Mouse (Mus musculus): ENCODE measurements around the gene 1700025C18Rik. TPM values are rescaled to one million over a fixed set of nuclear protein-coding genes. Genes with fewer than 3 reads are reported as not detected.

1700025C18Rik gene
- not detected in 2 replicates for polyA plus RNA-seq (2012; rRNA removed)

DNA sequence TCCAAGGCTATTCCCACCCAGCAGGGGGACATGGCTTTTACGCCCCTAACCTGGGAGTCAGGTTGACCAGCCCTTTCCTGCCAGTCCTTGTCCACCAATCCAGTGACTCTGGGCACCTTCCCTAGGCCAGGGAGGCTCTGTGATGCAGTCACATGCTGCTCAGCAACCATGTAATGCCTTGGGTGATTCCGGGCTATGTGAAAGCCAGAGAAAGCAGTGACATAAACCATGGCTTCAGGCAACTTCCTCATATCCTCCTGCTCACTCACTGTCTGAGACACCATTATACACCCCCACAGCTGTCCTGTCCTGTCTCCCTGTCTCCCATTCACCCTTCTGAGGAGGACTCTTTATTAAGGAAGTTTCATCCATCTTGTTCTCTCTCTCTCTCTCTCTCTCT is at the start of gene 1700025C18Rik:
1700025C18Rik (minus strand) TSS at position 101 of the 400 bp plus-strand sequence.
- Histone ChIP-seq H3K27ac (ENCODE audit: insufficient read depth, low read length) (no peak within 1 kb of the TSS), H3K4me3 (ENCODE audit: insufficient read depth, low read length) (no peak within 1 kb of the TSS)
- no peak for TF ChIP-seq POLR2A (IDR thresholded peaks at IDR 0.05; ENCODE audit: extremely low read depth, insufficient read depth, low read length)
- TF ChIP-seq CTCF (IDR thresholded peaks at IDR 0.05; ENCODE audit: extremely low read depth, insufficient read depth, low read length): no peak

GRCm38 (mm10) chr2:165136049-165136448 is 45.5 kb upstream of the 1700025C18Rik start:
- TF ChIP-seq CTCF (IDR thresholded peaks at IDR 0.05; ENCODE audit: extremely low read depth, insufficient read depth, low read length): no peak
- TF ChIP-seq POLR2A (IDR thresholded peaks at IDR 0.05; ENCODE audit: extremely low read depth, insufficient read depth, low read length): no peak
- Histone ChIP-seq H3K27ac (ENCODE audit: insufficient read depth, low read length) (no peak overlapping the region), H3K4me3 (ENCODE audit: insufficient read depth, low read length) (no peak overlapping the region), H3K4me1 (ENCODE audit: control insufficient read depth, insufficient read depth, low read length) (no peaks in the 10 kb centered on the region)

More for the DNA sequence above, at the start of gene 1700025C18Rik:
- no peaks in the 10 kb centered on the region for H3K4me1 ChIP-seq (ENCODE audit: control insufficient read depth, insufficient read depth, low read length)

DNA sequence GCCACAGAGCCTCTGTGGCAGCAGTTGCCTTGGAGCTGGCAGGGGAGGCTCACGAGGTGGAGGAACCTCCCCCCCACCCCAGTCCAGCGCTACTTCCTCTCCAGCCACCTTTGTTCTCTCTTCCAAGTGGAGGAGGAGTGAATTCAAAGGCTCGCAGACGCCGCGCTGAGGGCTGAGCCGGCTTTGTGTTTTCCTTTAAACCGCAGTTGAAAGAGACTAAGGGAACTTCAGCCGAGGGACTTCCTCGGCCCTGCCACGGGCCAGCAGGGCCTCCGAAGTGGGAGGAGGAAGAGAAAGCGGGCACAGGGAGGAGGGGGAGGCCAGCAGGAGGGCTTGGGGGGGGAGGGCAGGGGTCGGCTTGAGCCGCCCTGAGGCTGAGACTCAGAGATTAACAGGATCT is 43.0 kb upstream of the 1700025C18Rik start:
- Histone ChIP-seq H3K4me3 (ENCODE audit: insufficient read depth, low read length) (no peak overlapping the region), H3K4me1 (ENCODE audit: control insufficient read depth, insufficient read depth, low read length) (no peaks in the 10 kb centered on the region), H3K27ac (ENCODE audit: insufficient read depth, low read length) (no peak overlapping the region)
- TF ChIP-seq POLR2A (IDR thresholded peaks at IDR 0.05; ENCODE audit: extremely low read depth, insufficient read depth, low read length) (no peak), CTCF (IDR thresholded peaks at IDR 0.05; ENCODE audit: extremely low read depth, insufficient read depth, low read length) (no peak)

GRCm38 (mm10) chr2:165131428-165131827 is 40.9 kb upstream of the 1700025C18Rik start:
- Histone ChIP-seq H3K4me1 (ENCODE audit: control insufficient read depth, insufficient read depth, low read length) (no peaks in the 10 kb centered on the region), H3K27ac (ENCODE audit: insufficient read depth, low read length) (no peak overlapping the region), H3K4me3 (ENCODE audit: insufficient read depth, low read length) (no peak overlapping the region)
- TF ChIP-seq POLR2A (IDR thresholded peaks at IDR 0.05; ENCODE audit: extremely low read depth, insufficient read depth, low read length) (no peak), CTCF (IDR thresholded peaks at IDR 0.05; ENCODE audit: extremely low read depth, insufficient read depth, low read length) (no peak)

GRCm38 (mm10) chr2:165129189-165129588 is 38.6 kb upstream of the 1700025C18Rik start:
- H3K4me3 ChIP-seq (ENCODE audit: insufficient read depth, low read length): no peak overlapping the region
- no peak overlapping the region for H3K27ac ChIP-seq (ENCODE audit: insufficient read depth, low read length)
- no peaks in the 10 kb centered on the region for H3K4me1 ChIP-seq (ENCODE audit: control insufficient read depth, insufficient read depth, low read length)
- TF ChIP-seq POLR2A (IDR thresholded peaks at IDR 0.05; ENCODE audit: extremely low read depth, insufficient read depth, low read length): no peak
- no peak for TF ChIP-seq CTCF (IDR thresholded peaks at IDR 0.05; ENCODE audit: extremely low read depth, insufficient read depth, low read length)

DNA sequence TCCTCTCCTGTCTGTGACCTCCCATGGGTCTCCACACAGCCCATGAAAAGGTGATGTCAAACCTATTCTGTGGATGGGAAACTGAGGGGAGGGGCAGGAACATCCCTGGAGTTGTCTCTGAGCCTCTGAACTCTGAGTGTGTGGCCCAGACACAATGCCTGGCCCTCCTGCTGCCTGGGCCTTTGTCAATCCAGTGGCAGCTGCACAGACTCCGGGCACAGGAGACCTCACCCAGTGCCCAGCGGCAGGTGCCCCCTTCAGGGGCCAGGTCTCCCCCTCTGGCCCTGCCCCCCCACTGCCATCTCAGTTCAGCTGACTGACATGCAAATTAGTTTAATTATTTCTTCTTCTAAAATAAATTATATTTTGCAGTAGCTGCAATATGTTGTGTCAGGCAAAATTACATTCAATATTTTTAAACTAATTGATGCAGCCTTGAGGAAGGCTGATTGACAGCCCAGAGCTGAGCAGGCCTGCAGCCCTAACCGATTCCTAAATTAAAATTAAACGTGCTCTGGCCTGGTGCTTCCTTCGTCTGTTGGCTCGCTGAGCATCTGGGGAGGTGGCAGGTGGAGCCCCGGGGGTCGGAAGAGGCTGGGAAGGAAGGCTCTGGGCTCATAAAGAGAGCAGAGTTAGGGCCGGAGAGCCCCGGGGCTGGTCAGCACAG is 36.5 kb upstream of the 1700025C18Rik start:
- Histone ChIP-seq H3K27ac (ENCODE audit: insufficient read depth, low read length) (no peak overlapping the region), H3K4me1 (ENCODE audit: control insufficient read depth, insufficient read depth, low read length) (no peaks in the 10 kb centered on the region), H3K4me3 (ENCODE audit: insufficient read depth, low read length) (no peak overlapping the region)
- TF ChIP-seq POLR2A (IDR thresholded peaks at IDR 0.05; ENCODE audit: extremely low read depth, insufficient read depth, low read length): no peak
- no peak for TF ChIP-seq CTCF (IDR thresholded peaks at IDR 0.05; ENCODE audit: extremely low read depth, insufficient read depth, low read length)

DNA sequence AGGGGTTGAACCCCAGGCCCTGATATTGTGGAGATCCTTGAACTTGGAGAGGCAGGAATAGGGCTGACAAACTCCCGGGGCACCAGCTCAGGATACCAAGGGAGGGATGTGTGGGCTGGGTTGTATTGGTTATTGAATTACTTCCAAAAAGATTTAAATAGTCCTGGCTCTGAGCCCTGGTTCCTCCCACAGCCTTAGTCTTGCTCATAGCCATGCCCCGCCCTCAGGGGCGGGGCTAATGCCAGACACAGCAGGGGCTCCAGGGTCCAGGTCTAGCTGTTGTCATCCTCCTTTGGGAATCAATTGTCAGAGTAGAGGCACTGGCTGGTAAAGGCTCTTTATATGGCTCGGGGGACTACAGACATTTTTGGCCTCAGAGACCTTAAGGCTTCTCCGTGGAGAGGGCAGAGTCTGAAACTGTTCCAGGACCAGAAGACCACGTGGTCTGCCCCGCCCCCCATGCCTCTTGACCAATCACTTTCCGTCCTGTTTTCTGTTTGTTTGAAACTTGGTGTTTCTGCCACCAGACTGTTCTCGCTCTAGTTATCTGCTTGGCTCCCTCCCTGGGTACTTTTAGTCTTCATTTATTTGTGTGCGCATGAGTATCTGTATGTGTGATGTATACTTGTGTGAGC is 30.8 kb upstream of the 1700025C18Rik start:
- no peaks in the 10 kb centered on the region for H3K4me1 ChIP-seq (ENCODE audit: control insufficient read depth, insufficient read depth, low read length)
- no peak overlapping the region for H3K4me3 ChIP-seq (ENCODE audit: insufficient read depth, low read length)
- no peak overlapping the region for H3K27ac ChIP-seq (ENCODE audit: insufficient read depth, low read length)
- TF ChIP-seq CTCF (IDR thresholded peaks at IDR 0.05; ENCODE audit: extremely low read depth, insufficient read depth, low read length) (no peak), POLR2A (IDR thresholded peaks at IDR 0.05; ENCODE audit: extremely low read depth, insufficient read depth, low read length) (no peak)

GRCm38 (mm10) chr2:165120765-165121164 is 30.2 kb upstream of the 1700025C18Rik start:
- Histone ChIP-seq H3K27ac (ENCODE audit: insufficient read depth, low read length) (no peak overlapping the region), H3K4me3 (ENCODE audit: insufficient read depth, low read length) (no peak overlapping the region), H3K4me1 (ENCODE audit: control insufficient read depth, insufficient read depth, low read length) (no peaks in the 10 kb centered on the region)
- TF ChIP-seq POLR2A (IDR thresholded peaks at IDR 0.05; ENCODE audit: extremely low read depth, insufficient read depth, low read length): no peak
- TF ChIP-seq CTCF (IDR thresholded peaks at IDR 0.05; ENCODE audit: extremely low read depth, insufficient read depth, low read length): no peak

DNA sequence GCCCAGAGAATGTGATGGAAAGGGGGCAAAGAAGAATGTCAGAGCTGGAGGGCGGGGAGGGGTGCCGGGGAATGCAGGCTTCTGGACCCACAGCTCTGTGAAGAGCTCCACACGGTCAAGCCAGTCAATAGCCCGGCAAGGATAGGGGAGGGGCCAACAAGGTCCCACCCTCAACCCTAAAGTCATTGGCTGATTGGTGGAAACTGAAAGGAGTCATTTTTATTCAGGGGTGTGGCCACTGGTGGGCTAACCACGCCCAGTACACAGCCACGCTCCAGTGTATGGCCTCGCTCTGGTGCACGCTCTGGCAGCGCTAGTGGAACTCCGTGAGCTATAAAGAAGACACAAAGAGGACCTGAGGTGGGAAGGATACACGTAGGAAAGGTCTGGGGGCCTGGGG is 23.2 kb upstream of the 1700025C18Rik start:
- no peak for TF ChIP-seq CTCF (IDR thresholded peaks at IDR 0.05; ENCODE audit: extremely low read depth, insufficient read depth, low read length)
- TF ChIP-seq POLR2A (IDR thresholded peaks at IDR 0.05; ENCODE audit: extremely low read depth, insufficient read depth, low read length): no peak
- H3K27ac ChIP-seq (ENCODE audit: insufficient read depth, low read length): no peak overlapping the region
- H3K4me3 ChIP-seq (ENCODE audit: insufficient read depth, low read length): no peak overlapping the region
- H3K4me1 ChIP-seq (ENCODE audit: control insufficient read depth, insufficient read depth, low read length): no peaks in the 10 kb centered on the region

DNA sequence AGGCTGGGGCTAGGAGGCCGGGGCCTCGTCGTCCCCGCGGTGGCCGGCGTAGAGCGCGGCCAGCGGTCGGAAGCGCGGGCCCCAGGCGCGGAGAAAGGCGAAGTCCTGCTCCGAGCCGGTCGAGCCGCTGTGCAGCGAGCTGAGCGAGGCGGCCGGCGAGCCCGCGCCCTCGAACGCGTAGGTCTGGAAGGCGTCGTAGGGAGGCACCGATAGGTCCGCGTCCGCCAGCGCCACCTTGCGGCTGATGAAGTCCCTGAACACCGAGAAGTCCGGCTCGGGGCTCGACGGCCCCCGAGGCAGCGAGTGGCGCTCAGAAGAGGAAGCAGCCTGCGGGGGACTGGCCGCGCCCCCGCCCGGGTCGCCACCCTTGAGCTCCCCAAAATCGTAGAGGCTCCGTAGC is 21.6 kb upstream of the 1700025C18Rik start:
- H3K4me3 ChIP-seq (ENCODE audit: insufficient read depth, low read length): no peak overlapping the region
- no peaks in the 10 kb centered on the region for H3K4me1 ChIP-seq (ENCODE audit: control insufficient read depth, insufficient read depth, low read length)
- no peak for TF ChIP-seq POLR2A (IDR thresholded peaks at IDR 0.05; ENCODE audit: extremely low read depth, insufficient read depth, low read length)
- TF ChIP-seq CTCF (IDR thresholded peaks at IDR 0.05; ENCODE audit: extremely low read depth, insufficient read depth, low read length): peak; percentile 46
- no peak overlapping the region for H3K27ac ChIP-seq (ENCODE audit: insufficient read depth, low read length)

Measured in cortical plate, adult 2 months (tissue).